Mouse (Mus musculus) cerebellum, postnatal 4 days (tissue): ENCODE measurements around the gene 4931414P19Rik.
"Not testable (repeated sequence)": the region's sequence is repeated elsewhere in the genome, so short reads cannot be mapped to it uniquely, and the experiment has no call there.

Experiments used
- DNase-seq, 2 experiments: peaks; one replicate each; pipeline ENCODE4 v3.0.0; 2022; ENCODE audit warnings: low spot score in 2 of 2, mixed read lengths in 1 of 2

4931414P19Rik gene

GRCm38 (mm10) chr14:54628103-54628502 is 22.3 kb upstream of the 4931414P19Rik start:
- DNase-seq: no peak

- DNase-seq: no peak
Observed at GRCm38 (mm10) chr14:54624976-54625375, 19.2 kb upstream of the 4931414P19Rik start.

- no peak for DNase-seq
Observed at GRCm38 (mm10) chr14:54623334-54623733, 17.5 kb upstream of the 4931414P19Rik start.

- DNase-seq: no peak
Observed at GRCm38 (mm10) chr14:54621133-54621532, 15.3 kb upstream of the 4931414P19Rik start, which contains the start of gene Psmb11. Gene Psmb11, plus strand, starts transcription at chr14:54621433.

- DNase-seq: peak; percentile 59 to 82
Observed at GRCm38 (mm10) chr14:54617897-54618365, 12.1 kb upstream of the 4931414P19Rik start, which contains the start of gene Psmb5. Gene Psmb5, minus strand, starts transcription at chr14:54618022.

GRCm38 (mm10) chr14:54617152-54617896 is 11.5 kb upstream of the 4931414P19Rik start:
- no peak for DNase-seq

GRCm38 (mm10) chr14:54616226-54616825 is 10.5 kb upstream of the 4931414P19Rik start:
- DNase-seq: no peak

- not testable (repeated sequence) for DNase-seq
Observed at GRCm38 (mm10) chr14:54614130-54614529, 8.3 kb upstream of the 4931414P19Rik start.

- no peak for DNase-seq
Observed at GRCm38 (mm10) chr14:54610648-54611047, 4.9 kb upstream of the 4931414P19Rik start.

GRCm38 (mm10) chr14:54609962-54610361 is 4.2 kb upstream of the 4931414P19Rik start:
- DNase-seq: no peak

GRCm38 (mm10) chr14:54609245-54609644 is 3.5 kb upstream of the 4931414P19Rik start:
- no peak for DNase-seq

GRCm38 (mm10) chr14:54607226-54607625 is 1.4 kb upstream of the 4931414P19Rik start:
- DNase-seq: no peak

- no peak for DNase-seq
Observed at GRCm38 (mm10) chr14:54603686-54604085, 2.1 kb downstream of the 4931414P19Rik start.

- peak; percentile 89 to 96 for DNase-seq
Observed at GRCm38 (mm10) chr14:54603038-54603654, 2.6 kb downstream of the 4931414P19Rik start.

- no peak for DNase-seq
Observed at GRCm38 (mm10) chr14:54602613-54603012, 3.2 kb downstream of the 4931414P19Rik start.

- no peak for DNase-seq
Observed at GRCm38 (mm10) chr14:54601601-54602000, 4.2 kb downstream of the 4931414P19Rik start.

- DNase-seq: no peak
Observed at GRCm38 (mm10) chr14:54597084-54597483, 8.7 kb downstream of the 4931414P19Rik start.

GRCm38 (mm10) chr14:54594631-54595414 is 11.0 kb downstream of the 4931414P19Rik start:
- no peak for DNase-seq

GRCm38 (mm10) chr14:54594055-54594454 is 11.7 kb downstream of the 4931414P19Rik start:
- no peak for DNase-seq

GRCm38 (mm10) chr14:54592319-54592934 is 13.4 kb downstream of the 4931414P19Rik start:
- no peak for DNase-seq

- DNase-seq: no peak
Observed at GRCm38 (mm10) chr14:54591056-54591455, 14.7 kb downstream of the 4931414P19Rik start.
